Mouse (Mus musculus) spleen, adult 2 months (tissue): Measurements from ENCODE around the gene Olfr243.

ENCODE experiments used
- CTCF ChIP-seq: fragments of 200-500 bp; IDR thresholded peaks from 2 replicates; pipeline ENCODE4 v1.5.1; 2011; ENCODE audit warnings: mild to moderate bottlenecking, inconsistent platforms; ENCODE audit not compliant: insufficient read depth, insufficient read length, insufficient replicate concordance; ENCODE audit errors: extremely low read depth
- POLR2A ChIP-seq: fragments of 200-500 bp; IDR thresholded peaks from 2 replicates; pipeline ENCODE4 v1.6.1; 2011; ENCODE audit warnings: low read depth, low read length, inconsistent platforms

- TF ChIP-seq POLR2A (no peak), CTCF (no peak)
Observed at GRCm38 (mm10) chr7:103712024-103712423, 2.4 kb upstream of the Olfr243 start.
